Mouse (Mus musculus) MEL (cell line): ENCODE measurements around the gene Scaper.

Experiments
- CTCF ChIP-seq, 3 experiments: IDR thresholded peaks in 2 of 3; conservative IDR thresholded peaks in 1 of 3; 2 replicates each; pipeline ENCODE4 v1.5.1; 2011 to 2012; ENCODE audit warnings: low read length in 3 of 3, low read depth in 2 of 3, mild to moderate bottlenecking in 2 of 3, improper control_type of control experiment in 1 of 3, inconsistent platforms in 1 of 3, mixed read lengths in 1 of 3, moderate library complexity in 1 of 3; ENCODE audit not compliant: control insufficient read depth in 1 of 3, insufficient read depth in 1 of 3, poor library complexity in 1 of 3, severe bottlenecking in 1 of 3
- MAFK ChIP-seq: IDR thresholded peaks from 2 replicates; pipeline ENCODE4 v1.6.1; 2011; ENCODE audit warnings: low read depth, mild to moderate bottlenecking, low read length, improper control_type of control experiment, borderline replicate concordance
- POLR2A ChIP-seq, 2 experiments: IDR thresholded peaks; 2 replicates each; pipeline ENCODE4 v1.6.1; 2011 to 2012; ENCODE audit warnings: low read length in 2 of 2, mild to moderate bottlenecking in 2 of 2, control low read depth in 1 of 2, improper control_type of control experiment in 1 of 2, low read depth in 1 of 2, moderate library complexity in 1 of 2; ENCODE audit not compliant: control insufficient read depth in 1 of 2, insufficient read depth in 1 of 2, poor library complexity in 1 of 2
- TAL1 ChIP-seq: IDR thresholded peaks from 2 replicates; pipeline ENCODE4 v1.6.1; 2012; ENCODE audit warnings: mild to moderate bottlenecking, inconsistent platforms, low read length, moderate library complexity, mixed read lengths
- USF1 ChIP-seq: IDR thresholded peaks from 2 replicates; pipeline ENCODE4 v1.6.1; 2014; ENCODE audit warnings: low read depth, mild to moderate bottlenecking, inconsistent platforms, low read length, improper control_type of control experiment, moderate library complexity

GRCm38 (mm10) chr9:55695307-55695706, 242.6 kb downstream of the Scaper start:
- no peak for TF ChIP-seq CTCF (IDR thresholded peaks at IDR 0.05 in 2 of 3, conservative IDR thresholded peaks at IDR 0.05 in 1 of 3; ENCODE audit: control insufficient read depth in 1 of 3, insufficient read depth in 1 of 3, low read depth in 2 of 3, low read length in 3 of 3, poor library complexity in 1 of 3, severe bottlenecking in 1 of 3)
- TF ChIP-seq TAL1: no peak
- no peak for TF ChIP-seq USF1
- TF ChIP-seq POLR2A (IDR thresholded peaks at IDR 0.05; ENCODE audit: control insufficient read depth in 1 of 2, insufficient read depth in 1 of 2, low read depth in 1 of 2, low read length in 2 of 2, poor library complexity in 1 of 2): no peak
- no peak for TF ChIP-seq MAFK
